Mouse (Mus musculus) embryonic facial prominence, embryonic 10.5 days (tissue): ENCODE measurements around the gene Gm21103. TPM values are rescaled to one million over a fixed set of nuclear protein-coding genes. Genes with fewer than 3 reads are reported as not detected.
A peak's percentile ranks its signal among the peaks of the same experiment; 100 is the strongest.
"Not testable (repeated sequence)": the region's sequence is repeated elsewhere in the genome, so short reads cannot be mapped to it uniquely, and the experiment has no call there.

Experiments
- DNase-seq: peaks from one replicate; pipeline ENCODE4 v3.0.0-alpha.2; 2017; ENCODE audit warnings: low spot score
- H3K27ac ChIP-seq: fragments of 300-500 bp; sonication (generic); replicated peaks from 2 replicates; pipeline ENCODE4 v1.5.1; 2016; ENCODE audit warnings: mild to moderate bottlenecking
- H3K27me3 ChIP-seq: fragments of 300-500 bp; sonication (generic); replicated peaks from 2 replicates; pipeline ENCODE4 v1.6.1; 2016; ENCODE audit warnings: low read depth, mild to moderate bottlenecking; ENCODE audit not compliant: poor library complexity, severe bottlenecking
- H3K36me3 ChIP-seq: fragments of 300-500 bp; sonication (generic); replicated peaks from 2 replicates; pipeline ENCODE4 v1.6.1; 2016; ENCODE audit warnings: mild to moderate bottlenecking, moderate library complexity
- H3K4me1 ChIP-seq: fragments of 300-500 bp; sonication (generic); 2 replicates; pipeline ENCODE4 v1.6.1; 2016
- H3K4me3 ChIP-seq: fragments of 300-500 bp; sonication (generic); 2 replicates; pipeline ENCODE4 v1.5.1; 2016; ENCODE audit warnings: mild to moderate bottlenecking, moderate library complexity
- H3K9me3 ChIP-seq: fragments of 300-500 bp; sonication (generic); 2 replicates; pipeline ENCODE4 v1.6.1; 2016; ENCODE audit warnings: mild to moderate bottlenecking
- WGBS: fragments of 180-500 bp; shearing (Covaris S2); methylation state at CpG from one replicate; pipeline ENCODE4 v1.1.7; 2016; 5-methylcytosine and 5-hydroxymethylcytosine counted together
- polyA plus RNA-seq: library from polyadenylated mRNA; unstranded; fragments of >200 nt; fragmentation: Nextera tagmentation; extraction: Ambion mirVana; gene quantifications from 2 replicates; pipeline ENCODE4 v1.2.1, GENCODE M21; 2016

Gene Gm21103
- polyA plus RNA-seq = not detected in 2 replicates

DNA sequence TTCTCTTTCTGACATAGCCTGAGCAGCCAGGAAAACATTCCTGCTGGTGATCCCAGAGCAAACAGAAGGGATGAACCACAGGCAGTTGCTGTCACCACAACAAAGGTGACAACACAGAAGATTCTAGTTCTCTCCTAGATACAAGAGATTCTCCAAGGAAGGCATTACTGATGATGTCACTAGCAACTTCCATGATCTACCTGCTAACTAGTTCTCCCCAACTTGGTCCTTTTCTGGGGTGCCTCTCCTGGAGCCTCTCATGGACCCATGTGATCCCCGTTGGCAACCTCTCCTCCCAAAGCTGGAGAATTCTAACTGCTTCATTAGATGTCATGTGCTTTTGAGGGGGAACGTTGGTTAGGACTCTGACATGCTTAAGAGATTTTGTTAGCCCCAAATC is at the start of gene Gm21103:
Gene Gm21103, minus strand, starts transcription at position 101 of the 400 bp plus-strand sequence.
- not testable (repeated sequence) for H3K27me3 ChIP-seq, DNase-seq, H3K36me3 ChIP-seq, H3K9me3 ChIP-seq, H3K27ac ChIP-seq, H3K4me1 ChIP-seq, H3K4me3 ChIP-seq
- WGBS = 80% methylated on average over 2 of the region's 2 CpGs

- not testable (repeated sequence) for H3K9me3 ChIP-seq, DNase-seq, H3K27me3 ChIP-seq, H3K27ac ChIP-seq, H3K36me3 ChIP-seq, H3K4me1 ChIP-seq, H3K4me3 ChIP-seq
- WGBS = no CpG with 5 or more reads among the region's 10 CpGs
These were observed 38.9 kb upstream of the Gm21103 start, which contains the start of gene Gm3618 for GRCm38 (mm10) chr14:6343578-6343977. Gene Gm3618, minus strand, starts transcription at chr14:6343678.

DNA sequence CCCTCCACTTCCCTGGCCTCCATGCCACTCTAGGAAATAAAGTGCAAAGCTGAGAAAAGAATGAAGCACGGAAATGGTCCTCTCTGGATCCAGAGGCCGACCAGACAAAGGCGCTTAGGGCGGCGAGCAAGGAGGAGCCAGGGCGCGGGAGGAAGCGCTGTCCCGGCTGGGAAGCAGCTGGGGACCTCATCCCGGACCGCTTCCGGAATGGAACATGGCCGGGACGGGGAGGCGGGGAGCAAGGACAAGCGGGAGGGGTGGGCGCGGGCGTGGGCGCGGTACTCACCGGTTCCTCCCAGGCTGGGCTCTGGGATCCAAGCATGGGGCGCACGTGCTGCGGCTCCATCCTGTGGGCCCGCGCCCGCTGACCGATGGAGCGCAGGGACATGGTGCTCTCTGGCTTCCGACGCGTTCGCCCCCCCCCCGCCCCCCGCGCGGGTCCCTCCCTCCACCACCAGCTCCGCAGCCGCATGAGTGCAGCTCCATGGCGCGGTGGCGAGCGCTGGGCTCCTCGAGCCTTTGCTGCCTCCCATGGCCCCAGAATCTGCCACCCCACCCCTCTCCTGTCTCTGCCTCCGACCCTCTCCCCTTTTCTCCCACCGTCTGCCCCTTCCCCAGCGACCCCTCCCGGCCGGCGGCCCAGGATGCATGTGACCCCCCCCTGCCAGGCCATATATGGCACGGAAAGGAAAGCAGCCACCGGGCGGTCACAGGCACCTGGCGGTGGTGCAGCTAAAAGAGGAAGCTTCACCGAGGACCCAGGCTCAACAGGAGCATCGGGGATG is 17.5 kb downstream of the Gm21103 start, which contains the start of gene Gm3411:
Gene Gm3411, minus strand, starts transcription at position 320 of the 785 bp plus-strand sequence.
- H3K4me3 ChIP-seq = peak within 1 kb of the TSS; percentile 62

More for the DNA sequence above, 17.5 kb downstream of the Gm21103 start, which contains the start of gene Gm3411:
- 2% methylated on average over 56 of the region's 57 CpGs for WGBS
- H3K27me3 ChIP-seq, H3K4me1 ChIP-seq, H3K9me3 ChIP-seq, H3K36me3 ChIP-seq: not testable (repeated sequence)
- H3K27ac ChIP-seq = peak within 1 kb of the TSS; percentile 85
- DNase-seq = peak; percentile 73

Other genes with a start within 250 kb of the Gm21103 start
- not detected in 2 replicates for gene Gm6337, start 246.6 kb downstream of the Gm21103 start, polyA plus RNA-seq
- 0.87 and 1.3 TPM in 2 replicates for gene Gm8206, start 210.9 kb downstream of the Gm21103 start, polyA plus RNA-seq
- 2.9 and 3.1 TPM in 2 replicates for gene Gm3468, start 196.2 kb downstream of the Gm21103 start, polyA plus RNA-seq
- gene Gm3476, start 179.0 kb downstream of the Gm21103 start, polyA plus RNA-seq = not detected in 2 replicates
- not detected in 2 replicates for gene Gm21560, start 85.6 kb downstream of the Gm21103 start, polyA plus RNA-seq
- gene Gm3411, start 17.6 kb downstream of the Gm21103 start, polyA plus RNA-seq = 1.9 and 2.2 TPM in 2 replicates
- not detected in 2 replicates for gene Gm3618, start 38.8 kb upstream of the Gm21103 start, polyA plus RNA-seq
- gene Gm16440, start 85.5 kb upstream of the Gm21103 start, polyA plus RNA-seq = not detected in 2 replicates
- gene Gm3591, start 107.6 kb upstream of the Gm21103 start, polyA plus RNA-seq = 1.8 and 2.1 TPM in 2 replicates
- not detected in 2 replicates for gene Gm3594, start 139.8 kb upstream of the Gm21103 start, polyA plus RNA-seq
- gene Gm8356, start 232.4 kb upstream of the Gm21103 start, polyA plus RNA-seq = not detected in 2 replicates